Mouse (Mus musculus) forebrain, embryonic 15.5 days (tissue): ENCODE measurements around the gene Stx5a. TPM values are rescaled to one million over a fixed set of nuclear protein-coding genes. Genes with fewer than 3 reads are reported as not detected.

ENCODE experiments used
- ATAC-seq: fragments of 200-750 bp; cut with Nextera tagmentation; replicated peaks from 2 replicates; pipeline ENCODE4 v1.8.0; 2017; ENCODE audit warnings: mild to moderate bottlenecking, moderate TSS enrichment, moderate library complexity
- H3K27ac ChIP-seq: fragments of 300-500 bp; sonication (generic); replicated peaks from 2 replicates; pipeline ENCODE4 v1.5.1; 2015; ENCODE audit warnings: mild to moderate bottlenecking, inconsistent platforms
- H3K27me3 ChIP-seq: fragments of 300-500 bp; sonication (generic); 2 replicates; pipeline ENCODE4 v1.6.1; 2015; ENCODE audit warnings: inconsistent platforms
- H3K36me3 ChIP-seq: fragments of 300-500 bp; sonication (generic); 2 replicates; pipeline ENCODE4 v1.6.1; 2015; ENCODE audit warnings: mild to moderate bottlenecking, inconsistent platforms
- H3K4me1 ChIP-seq: fragments of 300-500 bp; sonication (generic); 2 replicates; pipeline ENCODE4 v1.6.1; 2015; ENCODE audit warnings: inconsistent platforms
- H3K4me2 ChIP-seq: fragments of 300-500 bp; sonication (generic); replicated peaks from 2 replicates; pipeline ENCODE4 v1.6.1; 2015; ENCODE audit warnings: mild to moderate bottlenecking, inconsistent platforms
- H3K4me3 ChIP-seq: fragments of 300-500 bp; sonication (generic); 2 replicates; pipeline ENCODE4 v1.5.1; 2015; ENCODE audit warnings: mild to moderate bottlenecking, inconsistent platforms
- H3K9ac ChIP-seq: fragments of 300-500 bp; sonication (generic); replicated peaks from 2 replicates; pipeline ENCODE4 v1.6.1; 2015; ENCODE audit warnings: mild to moderate bottlenecking, inconsistent platforms
- H3K9me3 ChIP-seq: fragments of 300-500 bp; sonication (generic); 2 replicates; pipeline ENCODE4 v1.6.1; 2016; ENCODE audit warnings: inconsistent platforms
- WGBS: fragments of 180-500 bp; shearing (Covaris S2); methylation state at CpG from one replicate; pipeline ENCODE4 v1.1.7; 2015; ENCODE audit warnings: mixed read lengths; 5-methylcytosine and 5-hydroxymethylcytosine counted together
- polyA plus RNA-seq: library from polyadenylated mRNA; unstranded; fragments of >200 nt; fragmentation: Nextera tagmentation; extraction: Ambion mirVana; gene quantifications from 2 replicates; pipeline ENCODE4 v1.2.1, GENCODE M21; 2015

Gene Stx5a
- polyA plus RNA-seq, 1 experiment from 2014 or later, result 133 TPM

GRCm38 (mm10) chr19:8735389-8736159 is 5.6 kb upstream of the Stx5a start, which contains the start of gene Wdr74:
Wdr74 (plus strand) TSS chr19:8735827.
- peak; percentile 96 for ATAC-seq
- peak within 1 kb of the TSS; percentile 64 for H3K9ac ChIP-seq
- H3K4me2 ChIP-seq, result peak within 1 kb of the TSS; percentile 81
- no peaks in the 10 kb centered on the region for H3K9me3 ChIP-seq
- WGBS, result under 1% methylated on average over 32 of the region's 32 CpGs
- peak within 1 kb of the TSS; percentile 83 for H3K27ac ChIP-seq
- peaks cover 21% of the 10 kb centered on the region for H3K4me1 ChIP-seq
- peaks cover 30% of the 10 kb centered on the region for H3K36me3 ChIP-seq
- no peaks in the 10 kb centered on the region for H3K27me3 ChIP-seq
- H3K4me3 ChIP-seq, result peak within 1 kb of the TSS; percentile 57

GRCm38 (mm10) chr19:8736160-8736467 is 5.1 kb upstream of the Stx5a start:
- Histone ChIP-seq H3K4me3 (peak overlapping the region; percentile 57), H3K27ac (peak overlapping the region; percentile 83), H3K27me3 (no peaks in the 10 kb centered on the region), H3K9ac (peak overlapping the region; percentile 64), H3K4me1 (peaks cover 26% of the 10 kb centered on the region), H3K36me3 (peaks cover 33% of the 10 kb centered on the region), H3K9me3 (no peaks in the 10 kb centered on the region), H3K4me2 (peak overlapping the region; percentile 81)
- no peak for ATAC-seq
- WGBS, result 3% methylated on average over 11 of the region's 11 CpGs

GRCm38 (mm10) chr19:8738911-8739310 is 2.3 kb upstream of the Stx5a start:
- Histone ChIP-seq H3K36me3 (peaks cover 40% of the 10 kb centered on the region), H3K4me1 (peaks cover 45% of the 10 kb centered on the region), H3K4me3 (no peak overlapping the region), H3K27ac (no peak overlapping the region), H3K9me3 (no peaks in the 10 kb centered on the region), H3K9ac (no peak overlapping the region), H3K4me2 (no peak overlapping the region), H3K27me3 (no peaks in the 10 kb centered on the region)
- ATAC-seq, result no peak
- 92% methylated on average over 7 of the region's 7 CpGs for WGBS

- no peak overlapping the region for H3K27ac ChIP-seq
- peaks cover 47% of the 10 kb centered on the region for H3K36me3 ChIP-seq
- H3K4me2 ChIP-seq, result no peak overlapping the region
- H3K27me3 ChIP-seq, result no peaks in the 10 kb centered on the region
- peaks cover 45% of the 10 kb centered on the region for H3K4me1 ChIP-seq
- no peak for ATAC-seq
- H3K9me3 ChIP-seq, result no peaks in the 10 kb centered on the region
- no peak overlapping the region for H3K4me3 ChIP-seq
- no peak overlapping the region for H3K9ac ChIP-seq
- WGBS, result 92% methylated on average over 6 of the region's 6 CpGs
Observed at GRCm38 (mm10) chr19:8739646-8740045, 1.6 kb upstream of the Stx5a start.

- Histone ChIP-seq H3K4me1 (peaks cover 40% of the 10 kb centered on the region), H3K27ac (peak within 1 kb of the TSS; percentile 96), H3K27me3 (no peaks in the 10 kb centered on the region), H3K9me3 (no peaks in the 10 kb centered on the region), H3K9ac (peak within 1 kb of the TSS; percentile 57), H3K4me3 (peak within 1 kb of the TSS; percentile 82), H3K4me2 (peak within 1 kb of the TSS; percentile 98), H3K36me3 (peaks cover 57% of the 10 kb centered on the region)
- no peak; the same call in 1 of the 2 replicates for ATAC-seq
- whole genome bisulfite sequencing, result 63% methylated on average over 14 of the region's 14 CpGs
Observed at GRCm38 (mm10) chr19:8740603-8741002, 610 bp upstream of the Stx5a start, which contains the start of gene 1700092M07Rik. 1700092M07Rik (plus strand) TSS chr19:8740718.

GRCm38 (mm10) chr19:8742176-8742575 is 963 bp downstream of the Stx5a start:
- Histone ChIP-seq H3K27ac (peak overlapping the region; percentile 96), H3K4me1 (peaks cover 28% of the 10 kb centered on the region), H3K4me3 (peak overlapping the region; percentile 82), H3K9me3 (no peaks in the 10 kb centered on the region), H3K4me2 (peak overlapping the region; percentile 98), H3K36me3 (peaks cover 72% of the 10 kb centered on the region), H3K9ac (peak overlapping the region; percentile 85), H3K27me3 (no peaks in the 10 kb centered on the region)
- no peak for ATAC-seq
- 28% methylated on average over 14 of the region's 14 CpGs for WGBS

- Histone ChIP-seq H3K9ac (no peak overlapping the region), H3K27me3 (no peaks in the 10 kb centered on the region), H3K4me3 (no peak overlapping the region), H3K27ac (no peak overlapping the region), H3K36me3 (peaks cover 76% of the 10 kb centered on the region), H3K4me2 (no peak overlapping the region), H3K4me1 (peaks cover 26% of the 10 kb centered on the region), H3K9me3 (no peaks in the 10 kb centered on the region)
- no peak for ATAC-seq
- WGBS, result 94% methylated on average over 1 of the region's 1 CpGs
Observed at GRCm38 (mm10) chr19:8745382-8745781, 4.2 kb downstream of the Stx5a start.

GRCm38 (mm10) chr19:8747368-8747767 is 6.2 kb downstream of the Stx5a start:
- Histone ChIP-seq H3K4me2 (no peak overlapping the region), H3K36me3 (peaks cover 89% of the 10 kb centered on the region), H3K27ac (no peak overlapping the region), H3K4me1 (peaks cover 14% of the 10 kb centered on the region), H3K9me3 (no peaks in the 10 kb centered on the region), H3K27me3 (no peaks in the 10 kb centered on the region), H3K4me3 (no peak overlapping the region), H3K9ac (no peak overlapping the region)
- ATAC-seq, result no peak
- 73% methylated on average over 2 of the region's 2 CpGs for WGBS

- H3K4me2 ChIP-seq, result peak overlapping the region; percentile 56; the same call in 1 of the 2 replicates
- WGBS, result 82% methylated on average over 3 of the region's 3 CpGs
Observed at GRCm38 (mm10) chr19:8755652-8756051, 14.4 kb downstream of the Stx5a start.

GRCm38 (mm10) chr19:8756635-8757387 is 15.6 kb downstream of the Stx5a start, which contains the start of gene Nxf1:
Nxf1 (plus strand) TSS chr19:8757073.
- H3K27me3 ChIP-seq, result no peaks in the 10 kb centered on the region
- peak; percentile 94 for ATAC-seq
- H3K9me3 ChIP-seq, result no peaks in the 10 kb centered on the region
- peak within 1 kb of the TSS; percentile 82 for H3K27ac ChIP-seq
- H3K9ac ChIP-seq, result peak within 1 kb of the TSS; percentile 85
- H3K4me1 ChIP-seq, result peaks cover 28% of the 10 kb centered on the region
- under 1% methylated on average over 75 of the region's 75 CpGs for WGBS
- H3K36me3 ChIP-seq, result peaks cover 28% of the 10 kb centered on the region
- peak within 1 kb of the TSS; percentile 74 for H3K4me3 ChIP-seq
- H3K4me2 ChIP-seq, result peak within 1 kb of the TSS; percentile 56

More at GRCm38 (mm10) chr19:8755652-8756051, 14.4 kb downstream of the Stx5a start:
- no peak overlapping the region for H3K9ac ChIP-seq
- H3K36me3 ChIP-seq, result peaks cover 38% of the 10 kb centered on the region
- H3K9me3 ChIP-seq, result no peaks in the 10 kb centered on the region
- no peak overlapping the region for H3K27ac ChIP-seq
- no peak for ATAC-seq
- H3K27me3 ChIP-seq, result no peaks in the 10 kb centered on the region
- peaks cover 28% of the 10 kb centered on the region for H3K4me1 ChIP-seq
- H3K4me3 ChIP-seq, result peak overlapping the region; percentile 74; the same call in 1 of the 2 replicates

- no peaks in the 10 kb centered on the region for H3K27me3 ChIP-seq
- H3K9me3 ChIP-seq, result no peaks in the 10 kb centered on the region
- H3K27ac ChIP-seq, result peak overlapping the region; percentile 82; the same call in 1 of the 2 replicates
- 4% methylated on average over 14 of the region's 14 CpGs for WGBS
- peaks cover 28% of the 10 kb centered on the region for H3K4me1 ChIP-seq
- H3K4me3 ChIP-seq, result peak overlapping the region; percentile 74
- H3K4me2 ChIP-seq, result peak overlapping the region; percentile 55
- peaks cover 25% of the 10 kb centered on the region for H3K36me3 ChIP-seq
- ATAC-seq, result no peak
- peak overlapping the region; percentile 85 for H3K9ac ChIP-seq
Observed at GRCm38 (mm10) chr19:8757471-8757998, 16.3 kb downstream of the Stx5a start.

- Histone ChIP-seq H3K27ac (no peak overlapping the region), H3K4me1 (peaks cover 28% of the 10 kb centered on the region), H3K4me3 (no peak overlapping the region), H3K36me3 (peaks cover 27% of the 10 kb centered on the region), H3K9ac (no peak overlapping the region), H3K9me3 (no peaks in the 10 kb centered on the region), H3K4me2 (no peak overlapping the region), H3K27me3 (no peaks in the 10 kb centered on the region)
- ATAC-seq, result no peak
- 93% methylated on average over 2 of the region's 2 CpGs for WGBS
Observed at GRCm38 (mm10) chr19:8758899-8759298, 17.7 kb downstream of the Stx5a start.
